In the genomic region with DNA sequence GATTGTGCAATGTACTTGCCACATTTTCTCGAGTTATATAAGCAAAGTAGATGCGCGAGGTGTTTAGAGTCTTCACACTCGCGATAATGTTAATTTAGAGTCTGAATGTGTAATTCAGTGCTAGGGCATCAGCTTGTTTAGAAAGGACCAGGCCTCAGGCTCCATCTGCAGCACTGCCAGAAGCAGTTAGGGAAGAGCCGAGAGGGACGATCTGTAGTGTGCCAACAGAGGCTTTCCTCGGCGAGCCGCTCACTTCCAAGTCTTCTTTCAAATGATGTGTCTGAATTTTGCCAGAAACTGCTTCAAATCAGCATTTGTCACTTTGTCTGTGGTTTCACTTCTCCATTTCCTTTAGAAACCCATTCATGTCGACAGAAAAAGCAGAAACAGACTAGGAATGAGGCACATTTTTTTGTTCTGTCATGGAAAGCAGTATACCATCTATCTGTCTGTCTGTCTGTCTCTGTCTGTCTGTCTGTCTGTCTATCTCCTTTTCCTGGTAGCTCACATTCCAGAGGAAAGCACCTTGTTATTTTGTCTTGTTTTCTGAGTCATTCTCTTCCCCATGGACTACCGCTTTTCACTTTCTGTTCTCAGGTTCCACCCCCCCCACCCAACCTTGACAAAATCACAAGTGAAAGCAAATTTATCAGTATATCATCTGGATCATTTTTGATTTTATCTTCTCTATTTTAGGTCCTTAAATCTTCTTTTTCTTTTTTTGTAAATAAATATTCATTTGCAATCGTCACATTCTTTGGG, we compare ENCODE assay signal across 16 mouse cellular contexts. TPM values are rescaled to one million over a fixed set of nuclear protein-coding genes. Genes with fewer than 3 reads are reported as not detected.
DNase-seq lines count a peak whose midpoint lies in the region; ATAC-seq and TF ChIP-seq lines count a peak whose summit lies in the region.
"Had no signal": no experiment of that assay in that cellular context is flagged by ENCODE, and none has a peak within 500 bp of the region (broad histone marks: within the 10 kb centered on the region; RNA-seq: fewer than 3 reads in every experiment).

No protein-coding gene starts in this region.

- no peak for TF ChIP-seq POLR2A in liver, adult 2 months (IDR thresholded peaks at IDR 0.05; ENCODE audit: extremely low read depth, insufficient read depth, low read length)
- TF ChIP-seq POLR2A in brain, embryonic 14.5 days (IDR thresholded peaks at IDR 0.05; ENCODE audit: borderline replicate concordance, extremely low read depth, insufficient read depth, insufficient read length, poor library complexity, severe bottlenecking): no peak

- H3K4me1 ChIP-seq in liver, adult 2 months (ENCODE audit: control insufficient read depth, insufficient read depth, low read length): no peaks in the 10 kb centered on the region
- H3K4me1 ChIP-seq in liver, postnatal 0 days (ENCODE audit: insufficient read depth): peaks cover 13% of the 10 kb centered on the region
- H3K4me1 ChIP-seq in embryonic facial prominence, embryonic 10.5 days: no peaks in the 10 kb centered on the region
- H3K4me1 ChIP-seq: limb, embryonic 13.5 days; midbrain, embryonic 13.5 days had no signal

- H3K27ac ChIP-seq in liver, adult 2 months (replicated peaks; ENCODE audit: insufficient read depth, low read depth, low read length): no peak overlapping the region
- no peak overlapping the region for H3K27ac ChIP-seq in liver, postnatal 0 days (ENCODE audit: low read depth)
- no peak overlapping the region for H3K27ac ChIP-seq in embryonic facial prominence, embryonic 10.5 days (replicated peaks)
- H3K27ac ChIP-seq: limb, embryonic 13.5 days; midbrain, embryonic 13.5 days had no signal

- no peak for TF ChIP-seq EP300 in liver, postnatal 0 days (IDR thresholded peaks at IDR 0.05; ENCODE audit: low read depth)

- H3K79me2 ChIP-seq in liver, adult 2 months (ENCODE audit: control insufficient read depth, insufficient read depth, low read length): no peaks in the 10 kb centered on the region

- no peaks in the 10 kb centered on the region for H3K36me3 ChIP-seq in liver, adult 2 months (ENCODE audit: control insufficient read depth, insufficient read depth, low read length)
- no peaks in the 10 kb centered on the region for H3K36me3 ChIP-seq in liver, postnatal 0 days (replicated peaks; ENCODE audit: insufficient read depth, low read length)
- no peaks in the 10 kb centered on the region for H3K36me3 ChIP-seq in embryonic facial prominence, embryonic 10.5 days (replicated peaks)
- H3K36me3 ChIP-seq: limb, embryonic 13.5 days; midbrain, embryonic 13.5 days had no signal

- DNase-seq in frontal cortex, postnatal 10 days (ENCODE audit: low spot score in 2 of 2): no peak
- DNase-seq in liver, adult 2 months (ENCODE audit: extremely low read depth, low read depth, low spot score): peak; percentile 24
- DNase-seq in liver, postnatal 0 days: no peak
- peak; percentile 7 for DNase-seq in brain, embryonic 14.5 days (ENCODE audit: low read depth)
- peak; percentile 22 to 25 for DNase-seq in right cerebral cortex, postnatal 10 days (ENCODE audit: low spot score in 2 of 2)
- no peak for DNase-seq in embryonic facial prominence, embryonic 10.5 days (ENCODE audit: low spot score)
- DNase-seq: adrenal gland, adult 2 months; kidney, postnatal 4 days; lung, adult 2 months had no signal

- no peak for TF ChIP-seq CTCF in liver, adult 2 months (IDR thresholded peaks at IDR 0.05; ENCODE audit: low read depth, low read length)
- TF ChIP-seq CTCF in liver, postnatal 0 days (IDR thresholded peaks at IDR 0.05; ENCODE audit: low read depth): no peak
- no peak for TF ChIP-seq CTCF in brain, embryonic 14.5 days (IDR thresholded peaks at IDR 0.05; ENCODE audit: borderline replicate concordance, extremely low read depth, insufficient read depth, insufficient read length)

- no peaks in the 10 kb centered on the region for H3K27me3 ChIP-seq in liver, adult 2 months (ENCODE audit: control insufficient read depth, insufficient read depth, low read length)
- H3K27me3 ChIP-seq in liver, postnatal 0 days (ENCODE audit: insufficient read depth, low read length): no peaks in the 10 kb centered on the region
- peaks cover 48% of the 10 kb centered on the region for H3K27me3 ChIP-seq in embryonic facial prominence, embryonic 10.5 days (replicated peaks; ENCODE audit: low read depth, poor library complexity, severe bottlenecking)

- no peak overlapping the region for H3K4me2 ChIP-seq in liver, postnatal 0 days (ENCODE audit: low read depth, low read length)
- H3K4me2 ChIP-seq: limb, embryonic 13.5 days; midbrain, embryonic 13.5 days had no signal

- no peak overlapping the region for H3K9ac ChIP-seq in liver, adult 2 months (ENCODE audit: low read depth, low read length)
- H3K9ac ChIP-seq in liver, postnatal 0 days (replicated peaks): no peak overlapping the region
- H3K9ac ChIP-seq: limb, embryonic 13.5 days; midbrain, embryonic 13.5 days had no signal

- ATAC-seq in frontal cortex, adult (ENCODE audit: low TSS enrichment): peak; percentile 90
- ATAC-seq in liver, postnatal 0 days: no peak
- no peak for ATAC-seq in activated CD4-positive, CD25-positive, alpha-beta regulatory T cell, adult 4 months
- ATAC-seq: midbrain, embryonic 13.5 days; Patski had no signal

- no peaks in the 10 kb centered on the region for H3K9me3 ChIP-seq in liver, postnatal 0 days (ENCODE audit: low read length)
- H3K9me3 ChIP-seq in embryonic facial prominence, embryonic 10.5 days: no peaks in the 10 kb centered on the region
- H3K9me3 ChIP-seq: limb, embryonic 13.5 days; midbrain, embryonic 13.5 days had no signal

- no peak overlapping the region for H3K4me3 ChIP-seq in liver, adult 2 months (ENCODE audit: insufficient read depth, low read depth, low read length)
- H3K4me3 ChIP-seq in liver, postnatal 0 days (ENCODE audit: low read depth, low read length): no peak overlapping the region
- no peak overlapping the region for H3K4me3 ChIP-seq in embryonic facial prominence, embryonic 10.5 days
- H3K4me3 ChIP-seq: erythroblast, embryonic 14.5 days; limb, embryonic 13.5 days; midbrain, embryonic 13.5 days had no signal

- WGBS in liver, adult 2 months: 77% methylated on average over 13 of the region's 13 CpGs
- 55% methylated on average over 13 of the region's 13 CpGs for WGBS in liver, postnatal 0 days (ENCODE audit: insufficient replicate concordance)
- 82% methylated on average over 13 of the region's 13 CpGs for WGBS in embryonic facial prominence, embryonic 10.5 days

RNA-seq across cellular contexts. Expression of gene Tlr13, which starts 3.5 kb away (rescaled TPM):
- 1.9 and 2.4 TPM in 2 replicates for total RNA-seq in liver, adult 2 months (2014; rRNA removed)
- polyA plus RNA-seq in liver, adult 2 months (2012; rRNA removed): 0.19 and 0.71 TPM in 2 replicates
- polyA plus RNA-seq in liver, postnatal 0 days (2015; fragmentation: Nextera tagmentation; extraction: Ambion mirVana): 1.2 and 1.5 TPM in 2 replicates
- 0.10 and 0.22 TPM in 2 replicates for polyA plus RNA-seq in brain, embryonic 14.5 days (2012; rRNA removed)
- polyA plus RNA-seq in embryonic facial prominence, embryonic 10.5 days (2016; fragmentation: Nextera tagmentation; extraction: Ambion mirVana): 0.04 and 0.10 TPM in 2 replicates
- polyA plus RNA-seq in activated CD4-positive, CD25-positive, alpha-beta regulatory T cell, adult 4 months (2017; shearing (Covaris generic)): under 1 TPM in 1 of 2 experiments, not detected in 1; 0.18 TPM
- polyA plus RNA-seq: C2C12; erythroblast, embryonic 14.5 days; Patski had no signal

RNA-seq across cellular contexts. Expression of gene Pgk1, which starts 47.4 kb away (rescaled TPM):
- 472 and 496 TPM in 2 replicates for total RNA-seq in liver, adult 2 months (2014; rRNA removed)
- 134 and 154 TPM in 2 replicates for polyA plus RNA-seq in liver, adult 2 months (2012; rRNA removed)
- polyA plus RNA-seq in liver, postnatal 0 days (2015; fragmentation: Nextera tagmentation; extraction: Ambion mirVana): 192 and 201 TPM in 2 replicates
- polyA plus RNA-seq in brain, embryonic 14.5 days (2012; rRNA removed): 252 and 255 TPM in 2 replicates
- polyA plus RNA-seq in embryonic facial prominence, embryonic 10.5 days (2016; fragmentation: Nextera tagmentation; extraction: Ambion mirVana): 474 and 527 TPM in 2 replicates
- polyA plus RNA-seq in activated CD4-positive, CD25-positive, alpha-beta regulatory T cell, adult 4 months (2017; shearing (Covaris generic)): 100 to 1,000 TPM; 156 to 220 TPM

Comparison
In these comparisons a context has a peak if more than half of its experiments do, and no peak if none do; other contexts are left out.
1. DNase-seq: peak in liver, adult 2 months (single experiment), brain, embryonic 14.5 days (single experiment) and right cerebral cortex, postnatal 10 days (2 of 2); none in frontal cortex, postnatal 10 days (0 of 2), liver, postnatal 0 days (single experiment) and embryonic facial prominence, embryonic 10.5 days (single experiment).